Mouse (Mus musculus): ENCODE data around the gene Smyd3.

The Smyd3 gene

GRCm38 (mm10) chr1:179517713-179518465, at the start of gene Smyd3:
Gene Smyd3, minus strand, starts transcription at chr1:179518041.
- in situ Hi-C loops (cut with MboI, MseI) = no loop called here

GRCm38 (mm10) chr1:179567558-179567957, 49.7 kb upstream of the Smyd3 start:
- in situ Hi-C loops (cut with MboI, MseI) = no loop called here

GRCm38 (mm10) chr1:179563926-179564325, 46.1 kb upstream of the Smyd3 start:
- in situ Hi-C loops (cut with MboI, MseI) = no loop called here

GRCm38 (mm10) chr1:179563211-179563610, 45.4 kb upstream of the Smyd3 start:
- in situ Hi-C loops (cut with MboI, MseI) = no loop called here

GRCm38 (mm10) chr1:179560845-179561430, 43.1 kb upstream of the Smyd3 start:
- in situ Hi-C loops (cut with MboI, MseI) = no loop called here

GRCm38 (mm10) chr1:179559446-179560194, 41.8 kb upstream of the Smyd3 start:
- in situ Hi-C loops (cut with MboI, MseI) = no loop called here

- in situ Hi-C loops (cut with MboI, MseI) = no loop called here
These were observed 39.1 kb upstream of the Smyd3 start for GRCm38 (mm10) chr1:179556921-179557320.

- in situ Hi-C loops (cut with MboI, MseI) = no loop called here
These were observed 36.1 kb upstream of the Smyd3 start for GRCm38 (mm10) chr1:179553949-179554347.

GRCm38 (mm10) chr1:179553197-179553948, 35.5 kb upstream of the Smyd3 start:
- in situ Hi-C loops (cut with MboI, MseI) = no loop called here

- in situ Hi-C loops (cut with MboI, MseI) = no loop called here
These were observed 34.9 kb upstream of the Smyd3 start for GRCm38 (mm10) chr1:179552751-179553150.

- in situ Hi-C loops (cut with MboI, MseI) = no loop called here
These were observed 34.1 kb upstream of the Smyd3 start for GRCm38 (mm10) chr1:179551921-179552320.

GRCm38 (mm10) chr1:179551336-179551735, 33.5 kb upstream of the Smyd3 start:
- in situ Hi-C loops (cut with MboI, MseI) = no loop called here

- in situ Hi-C loops (cut with MboI, MseI) = loop anchor here (5.0 to 10.0 kb wide), 3 partner anchors 33 to 786 kb away; partner anchors contain the start of gene Itpkb
These were observed 31.3 kb upstream of the Smyd3 start for GRCm38 (mm10) chr1:179548996-179549752.

- in situ Hi-C loops (cut with MboI, MseI) = loop anchor here (5.0 to 10.0 kb wide), 3 partner anchors 34 to 787 kb away; partner anchors contain the start of gene Itpkb
These were observed 30.4 kb upstream of the Smyd3 start for GRCm38 (mm10) chr1:179548220-179548619.

GRCm38 (mm10) chr1:179547176-179547575, 29.3 kb upstream of the Smyd3 start:
- in situ Hi-C loops (cut with MboI, MseI) = loop anchor here (5.0 to 10.0 kb wide), 3 partner anchors 35 to 788 kb away; partner anchors contain the start of gene Itpkb

GRCm38 (mm10) chr1:179546551-179546917, 28.7 kb upstream of the Smyd3 start:
- in situ Hi-C loops (cut with MboI, MseI) = loop anchor here (5.0 to 10.0 kb wide), 3 partner anchors 34 to 788 kb away; partner anchors contain the start of gene Itpkb

GRCm38 (mm10) chr1:179545768-179546550, 28.1 kb upstream of the Smyd3 start, which contains the start of the genes Tfb2m and Cnst:
Gene Tfb2m, minus strand, starts transcription at chr1:179546267.
Gene Cnst, plus strand, starts transcription at chr1:179546370.
- in situ Hi-C loops (cut with MboI, MseI) = loop anchor here (5.0 to 10.0 kb wide), 3 partner anchors 34 to 789 kb away; partner anchors contain the start of gene Itpkb

GRCm38 (mm10) chr1:179541502-179541901, 23.7 kb upstream of the Smyd3 start:
- in situ Hi-C loops (cut with MboI, MseI) = loop anchor here (10.0 kb wide), 1 partner anchor 793 kb away; the partner anchor contains the start of gene Itpkb

GRCm38 (mm10) chr1:179539887-179540286, 22.0 kb upstream of the Smyd3 start:
- in situ Hi-C loops (cut with MboI, MseI) = loop anchor here (10.0 kb wide), 1 partner anchor 795 kb away; the partner anchor contains the start of gene Itpkb

All from regulatory T cell (primary cell).